21 mouse cellular contexts compared by ENCODE assay signal in the genomic region with DNA sequence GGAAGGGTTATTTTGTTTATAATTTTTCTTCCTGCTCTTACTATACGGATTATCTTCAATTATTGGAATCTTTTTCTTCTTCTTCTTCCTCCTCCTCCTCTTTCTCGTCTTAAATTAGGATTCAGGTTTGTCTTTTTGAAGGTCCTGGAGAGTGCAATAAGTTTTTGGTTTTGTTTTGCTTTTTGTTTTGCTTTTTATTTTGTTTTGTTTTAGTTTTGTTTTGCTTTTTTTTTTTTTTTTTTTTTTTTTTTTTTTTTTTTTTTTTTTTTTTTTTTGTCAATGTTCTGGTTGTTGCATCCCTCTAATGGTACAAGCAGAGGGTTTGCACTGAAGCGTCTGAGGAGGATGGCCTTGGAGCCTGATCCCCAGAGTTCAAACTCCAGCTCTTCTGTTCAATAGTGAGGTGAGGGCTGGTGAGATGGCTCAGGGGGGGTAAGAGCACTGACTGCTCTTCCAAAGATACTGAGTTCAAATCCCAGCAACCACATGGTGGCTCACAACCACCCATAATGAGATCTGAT. TPM values are rescaled to one million over a fixed set of nuclear protein-coding genes. Genes with fewer than 3 reads are reported as not detected.
DNase-seq lines count a peak whose midpoint lies in the region; ATAC-seq and TF ChIP-seq lines count a peak whose summit lies in the region.
"Had no signal": no experiment of that assay in that cellular context is flagged by ENCODE, and none has a peak within 500 bp of the region (broad histone marks: within the 10 kb centered on the region; RNA-seq: fewer than 3 reads in every experiment).

No protein-coding gene starts in this region.

- H3K4me3 ChIP-seq in MEL (ENCODE audit: control insufficient read depth in 1 of 2, insufficient read depth in 1 of 2, low read depth in 2 of 2, low read length in 2 of 2) (no peak overlapping the region), macrophage (ENCODE audit: inconsistent target) (no peak overlapping the region)
- no peak overlapping the region for H3K4me3 ChIP-seq in forebrain, embryonic 13.5 days
- H3K4me3 ChIP-seq: forebrain, embryonic 15.5 days; hindbrain, embryonic 13.5 days; limb, embryonic 12.5 days; liver, embryonic 15.5 days; midbrain, embryonic 10.5 days; midbrain, embryonic 15.5 days; neural tube, embryonic 12.5 days had no signal

- no peaks in the 10 kb centered on the region for H3K4me1 ChIP-seq in MEL (ENCODE audit: control insufficient read depth in 1 of 2, insufficient read depth in 2 of 2, low read length in 2 of 2)
- no peaks in the 10 kb centered on the region for H3K4me1 ChIP-seq in forebrain, embryonic 13.5 days
- H3K4me1 ChIP-seq: forebrain, embryonic 15.5 days; hindbrain, embryonic 13.5 days; limb, embryonic 12.5 days; liver, embryonic 15.5 days; midbrain, embryonic 10.5 days; midbrain, embryonic 15.5 days; neural tube, embryonic 12.5 days had no signal

- TF ChIP-seq EP300 in MEL (IDR thresholded peaks at IDR 0.05; ENCODE audit: low read depth in 1 of 2, low read length in 2 of 2), result no peak

- TF ChIP-seq CTCF in MEL (IDR thresholded peaks at IDR 0.05 in 2 of 3, conservative IDR thresholded peaks at IDR 0.05 in 1 of 3; ENCODE audit: control insufficient read depth in 1 of 3, insufficient read depth in 1 of 3, low read depth in 2 of 3, low read length in 3 of 3, poor library complexity in 1 of 3, severe bottlenecking in 1 of 3), result no peak

- no peak overlapping the region for H3K9ac ChIP-seq in MEL (ENCODE audit: control insufficient read depth, low read depth, low read length, poor library complexity, severe bottlenecking)
- no peak overlapping the region for H3K9ac ChIP-seq in forebrain, embryonic 13.5 days
- H3K9ac ChIP-seq: forebrain, embryonic 15.5 days; hindbrain, embryonic 13.5 days; limb, embryonic 12.5 days; liver, embryonic 15.5 days; lung, embryonic 14.5 days; midbrain, embryonic 15.5 days; neural tube, embryonic 12.5 days had no signal

- no peak overlapping the region for H3K4me2 ChIP-seq in forebrain, embryonic 13.5 days
- H3K4me2 ChIP-seq: forebrain, embryonic 15.5 days; heart, embryonic 11.5 days; hindbrain, embryonic 13.5 days; limb, embryonic 12.5 days; liver, embryonic 15.5 days; lung, embryonic 14.5 days; midbrain, embryonic 15.5 days; neural tube, embryonic 12.5 days had no signal

- H3K79me2 ChIP-seq in MEL (ENCODE audit: control insufficient read depth, insufficient read depth, low read length, poor library complexity), result no peaks in the 10 kb centered on the region
- H3K79me2 ChIP-seq in macrophage (ENCODE audit: inconsistent target), result no peaks in the 10 kb centered on the region

- WGBS in macrophage (ENCODE audit: missing documents), result 34% methylated on average over 2 of the region's 3 CpGs
- 83% methylated on average over 3 of the region's 3 CpGs for WGBS in forebrain, embryonic 13.5 days

- H3K36me3 ChIP-seq in MEL (ENCODE audit: control insufficient read depth in 1 of 2, insufficient read depth in 2 of 2, low read length in 2 of 2) (no peaks in the 10 kb centered on the region), macrophage (ENCODE audit: inconsistent target) (no peaks in the 10 kb centered on the region)
- H3K36me3 ChIP-seq in forebrain, embryonic 13.5 days (ENCODE audit: poor library complexity, severe bottlenecking), result no peaks in the 10 kb centered on the region
- H3K36me3 ChIP-seq: forebrain, embryonic 15.5 days; hindbrain, embryonic 13.5 days; limb, embryonic 12.5 days; liver, embryonic 15.5 days; midbrain, embryonic 10.5 days; midbrain, embryonic 15.5 days; neural tube, embryonic 12.5 days had no signal

- DNase-seq in 3134 (ENCODE audit: extremely low read depth, insufficient read length, low spot score), result peak; percentile 57
- DNase-seq in 3T3-L1 (ENCODE audit: low read depth, low spot score), result peak; percentile 44
- no peak for DNase-seq in MEL (ENCODE audit: low read depth, low spot score)
- no peak for DNase-seq in left cerebral cortex, adult 11 months (ENCODE audit: low spot score)
- DNase-seq: cerebellum, adult 8-10 months; cerebellum, postnatal 25 days; heart, postnatal 4 days; layer of hippocampus, adult 9-11 months; lung, embryonic 14.5 days had no signal

- no peaks in the 10 kb centered on the region; a peak in 1 of 4 replicates for H3K27me3 ChIP-seq in MEL (ENCODE audit: control insufficient read depth in 1 of 2, insufficient read depth in 2 of 2, low read length in 2 of 2)
- no peaks in the 10 kb centered on the region for H3K27me3 ChIP-seq in forebrain, embryonic 13.5 days
- H3K27me3 ChIP-seq: forebrain, embryonic 15.5 days; hindbrain, embryonic 13.5 days; limb, embryonic 12.5 days; liver, embryonic 15.5 days; midbrain, embryonic 15.5 days; neural tube, embryonic 12.5 days had no signal

- TF ChIP-seq RAD21 in MEL (IDR thresholded peaks at IDR 0.05; ENCODE audit: low read depth, low read length), result no peak

- ATAC-seq in forebrain, embryonic 13.5 days, result no peak
- no peak for ATAC-seq in erythroid progenitor cell, adult 5-6 weeks (replicated peaks; ENCODE audit: low FRiP score, poor library complexity, severe bottlenecking)
- ATAC-seq: forebrain, embryonic 15.5 days; intestine, postnatal 0 days; midbrain, embryonic 15.5 days had no signal

- no peaks in the 10 kb centered on the region for H3K9me3 ChIP-seq in MEL (replicated peaks; ENCODE audit: insufficient read depth, low read length)
- H3K9me3 ChIP-seq in forebrain, embryonic 13.5 days (replicated peaks), result no peaks in the 10 kb centered on the region
- H3K9me3 ChIP-seq: forebrain, embryonic 15.5 days; hindbrain, embryonic 13.5 days; limb, embryonic 12.5 days; liver, embryonic 15.5 days; midbrain, embryonic 10.5 days; midbrain, embryonic 15.5 days; neural tube, embryonic 12.5 days had no signal

- H3K27ac ChIP-seq in MEL (ENCODE audit: control insufficient read depth, low read depth, low read length) (no peak overlapping the region), macrophage (peak overlapping the region; percentile 69)
- no peak overlapping the region for H3K27ac ChIP-seq in forebrain, embryonic 13.5 days
- H3K27ac ChIP-seq: forebrain, embryonic 15.5 days; hindbrain, embryonic 13.5 days; limb, embryonic 12.5 days; liver, embryonic 15.5 days; midbrain, embryonic 10.5 days; midbrain, embryonic 15.5 days; neural tube, embryonic 12.5 days had no signal

- no peak for TF ChIP-seq POLR2A in MEL (IDR thresholded peaks at IDR 0.05; ENCODE audit: control insufficient read depth in 1 of 2, insufficient read depth in 1 of 2, low read depth in 1 of 2, low read length in 2 of 2, poor library complexity in 1 of 2)

RNA-seq across cellular contexts. Expression of a gene that starts 13.7 kb away (rescaled TPM):
- total RNA-seq in MEL (2012; rRNA removed), result 12.9 and 15.5 TPM in 2 replicates
- 10 to 100 TPM; 20.9 to 31.5 TPM for polyA plus RNA-seq in MEL (2012; ENCODE audit: insufficient read depth in 1 of 2, insufficient read length in 2 of 2, low read depth in 1 of 2, low replicate concordance in 2 of 2, missing spikeins in 1 of 2)
- 10 to 100 TPM; 34.9 to 95.7 (median 53.2) TPM for total RNA-seq in macrophage (2018; cell fraction: chromatin; rRNA removed)
- 10 to 100 TPM; 51.6 to 83.4 (median 67.0) TPM for total RNA-seq in macrophage (2018; cell fraction: cytosol; rRNA removed)
- 100 to 1,000 TPM in 2 of 26 experiments, 10 to 100 TPM in 24; 56.1 to 104 (median 76.2) TPM for total RNA-seq in macrophage (2018; cell fraction: nucleus; rRNA removed)
- polyA plus RNA-seq in macrophage (2018), result 45.9 to 62.6 TPM (median 49.4 TPM) in 3 replicates
- 5.7 and 5.8 TPM in 2 replicates for polyA plus RNA-seq in forebrain, embryonic 13.5 days (2015; fragmentation: Nextera tagmentation; extraction: Ambion mirVana)
- total RNA-seq in erythroid progenitor cell, adult 5-6 weeks (2015; ENCODE audit: low replicate concordance), result 25.2 and 45.0 TPM in 2 replicates
- 15.8 and 22.5 TPM in 2 replicates for total RNA-seq in erythroid progenitor cell, adult 5-6 weeks (2017; ENCODE audit: low replicate concordance)

RNA-seq across cellular contexts. Expression of a gene that starts 33.2 kb away (rescaled TPM):
- 10.7 and 12.1 TPM in 2 replicates for total RNA-seq in MEL (2012; rRNA removed)
- polyA plus RNA-seq in MEL (2012; ENCODE audit: insufficient read depth in 1 of 2, insufficient read length in 2 of 2, low read depth in 1 of 2, low replicate concordance in 2 of 2, missing spikeins in 1 of 2) (10 to 100 TPM in 1 of 2 experiments, not detected in 1; 16.6 TPM), macrophage (2018) (42.8 to 50.5 TPM (median 43.8 TPM) in 3 replicates)
- 10 to 100 TPM; 12.4 to 53.0 (median 26.3) TPM for total RNA-seq in macrophage (2018; cell fraction: chromatin; rRNA removed)
- total RNA-seq in macrophage (2018; cell fraction: cytosol; rRNA removed), result 10 to 100 TPM; 26.7 to 69.6 (median 44.5) TPM
- 10 to 100 TPM; 16.7 to 88.9 (median 39.3) TPM for total RNA-seq in macrophage (2018; cell fraction: nucleus; rRNA removed)
- 34.1 and 35.0 TPM in 2 replicates for polyA plus RNA-seq in forebrain, embryonic 13.5 days (2015; fragmentation: Nextera tagmentation; extraction: Ambion mirVana)
- total RNA-seq in erythroid progenitor cell, adult 5-6 weeks (2015; ENCODE audit: low replicate concordance), result 12.6 and 18.0 TPM in 2 replicates
- 6.8 and 27.8 TPM in 2 replicates for total RNA-seq in erythroid progenitor cell, adult 5-6 weeks (2017; ENCODE audit: low replicate concordance)

RNA-seq across cellular contexts. Expression of a gene that starts 55.2 kb away (rescaled TPM):
- total RNA-seq in MEL (2012; rRNA removed), result 4.3 and 5.9 TPM in 2 replicates
- polyA plus RNA-seq in MEL (2012; ENCODE audit: insufficient read depth in 1 of 2, insufficient read length in 2 of 2, low read depth in 1 of 2, low replicate concordance in 2 of 2, missing spikeins in 1 of 2) (1 to 10 TPM in 1 of 2 experiments, not detected in 1; 5.8 TPM), macrophage (2018) (4.7 to 6.2 TPM (median 5.7 TPM) in 3 replicates)
- 10 to 100 TPM in 11 of 26 experiments, 1 to 10 TPM in 15; 4.6 to 27.3 (median 9.7) TPM for total RNA-seq in macrophage (2018; cell fraction: chromatin; rRNA removed)
- total RNA-seq in macrophage (2018; cell fraction: cytosol; rRNA removed), result 1 to 10 TPM; 1.0 to 8.6 (median 5.1) TPM
- total RNA-seq in macrophage (2018; cell fraction: nucleus; rRNA removed), result 10 to 100 TPM in 16 of 26 experiments, 1 to 10 TPM in 10; 5.0 to 28.3 (median 11.4) TPM
- 35.6 and 37.1 TPM in 2 replicates for polyA plus RNA-seq in forebrain, embryonic 13.5 days (2015; fragmentation: Nextera tagmentation; extraction: Ambion mirVana)
- total RNA-seq in erythroid progenitor cell, adult 5-6 weeks (2015; ENCODE audit: low replicate concordance), result 8.0 and 12.3 TPM in 2 replicates
- total RNA-seq in erythroid progenitor cell, adult 5-6 weeks (2017; ENCODE audit: low replicate concordance), result 5.9 and 11.4 TPM in 2 replicates

RNA-seq across cellular contexts. Expression of a gene that starts 55.7 kb away (rescaled TPM):
- total RNA-seq in MEL (2012; rRNA removed), result 14.4 and 16.7 TPM in 2 replicates
- polyA plus RNA-seq in MEL (2012; ENCODE audit: insufficient read depth in 1 of 2, insufficient read length in 2 of 2, low read depth in 1 of 2, low replicate concordance in 2 of 2, missing spikeins in 1 of 2) (10 to 100 TPM in 1 of 2 experiments, not detected in 1; 28.7 TPM), macrophage (2018) (23.1 to 49.1 TPM (median 28.9 TPM) in 3 replicates)
- 100 to 1,000 TPM; 229 to 629 (median 415) TPM for total RNA-seq in macrophage (2018; cell fraction: chromatin; rRNA removed)
- 10 to 100 TPM in 25 of 26 experiments, 1 to 10 TPM in 1; 7.8 to 38.4 (median 19.3) TPM for total RNA-seq in macrophage (2018; cell fraction: cytosol; rRNA removed)
- total RNA-seq in macrophage (2018; cell fraction: nucleus; rRNA removed), result 100 to 1,000 TPM in 24 of 26 experiments, 10 to 100 TPM in 2; 73.2 to 385 (median 188) TPM
- polyA plus RNA-seq in forebrain, embryonic 13.5 days (2015; fragmentation: Nextera tagmentation; extraction: Ambion mirVana), result 17.7 and 20.0 TPM in 2 replicates
- total RNA-seq in erythroid progenitor cell, adult 5-6 weeks (2015; ENCODE audit: low replicate concordance), result 115 and 122 TPM in 2 replicates
- total RNA-seq in erythroid progenitor cell, adult 5-6 weeks (2017; ENCODE audit: low replicate concordance), result 69.8 and 72.4 TPM in 2 replicates

Comparison
In these comparisons a context has a peak if more than half of its experiments do, and no peak if none do; other contexts are left out.
1. DNase-seq: peak in 3134 (single experiment) and 3T3-L1 (single experiment); none in MEL (single experiment) and left cerebral cortex, adult 11 months (single experiment).